Mouse (Mus musculus) liver, postnatal 0 days (tissue): ENCODE measurements around the gene Zfp536. TPM values are rescaled to one million over a fixed set of nuclear protein-coding genes. Genes with fewer than 3 reads are reported as not detected.

ENCODE experiments used
- ATAC-seq: fragments of 200-750 bp; cut with Nextera tagmentation; 2 replicates; pipeline ENCODE4 v1.8.0; 2017; ENCODE audit warnings: mild to moderate bottlenecking, moderate library complexity
- DNase-seq: peaks from one replicate; pipeline ENCODE4 v3.0.0-alpha.2; 2016
- H3K27ac ChIP-seq: fragments of 300-500 bp; sonication (generic); 2 replicates; pipeline ENCODE4 v1.5.1; 2014; ENCODE audit warnings: antibody characterized with exemption, moderate library complexity, mild to moderate bottlenecking, low read depth
- H3K27me3 ChIP-seq: fragments of 300-500 bp; sonication (generic); 2 replicates; pipeline ENCODE4 v1.6.1; 2014; ENCODE audit warnings: low read length, control low read depth, mixed read lengths; ENCODE audit not compliant: insufficient read depth
- H3K36me3 ChIP-seq: fragments of 300-500 bp; sonication (generic); replicated peaks from 2 replicates; pipeline ENCODE4 v1.6.1; 2014; ENCODE audit warnings: mild to moderate bottlenecking, control low read depth, low read length, moderate library complexity, mixed read lengths; ENCODE audit not compliant: insufficient read depth
- H3K4me1 ChIP-seq: fragments of 300-500 bp; sonication (generic); 2 replicates; pipeline ENCODE4 v1.6.1; 2014; ENCODE audit warnings: antibody characterized with exemption, mild to moderate bottlenecking, control low read depth; ENCODE audit not compliant: insufficient read depth
- H3K4me2 ChIP-seq: fragments of 300-500 bp; sonication (generic); 2 replicates; pipeline ENCODE4 v1.6.1; 2014; ENCODE audit warnings: low read depth, mild to moderate bottlenecking, low read length, moderate library complexity, mixed read lengths
- H3K4me3 ChIP-seq: fragments of 300-500 bp; sonication (generic); 2 replicates; pipeline ENCODE4 v1.5.1; 2014; ENCODE audit warnings: low read depth, low read length
- H3K9ac ChIP-seq: fragments of 300-500 bp; sonication (generic); replicated peaks from 2 replicates; pipeline ENCODE4 v1.6.1; 2014; ENCODE audit warnings: mild to moderate bottlenecking, moderate library complexity
- H3K9me3 ChIP-seq: fragments of 300-500 bp; sonication (generic); 2 replicates; pipeline ENCODE4 v1.6.1; 2016; ENCODE audit warnings: mild to moderate bottlenecking, control low read depth, low read length, mixed read lengths
- CTCF ChIP-seq: sonication (generic); IDR thresholded peaks from 2 replicates; pipeline ENCODE4 v1.5.1; 2016; ENCODE audit warnings: antibody characterized with exemption, low read depth
- EP300 ChIP-seq: IDR thresholded peaks from 2 replicates; pipeline ENCODE4 v1.6.1; 2016; ENCODE audit warnings: antibody characterized with exemption, low read depth, mild to moderate bottlenecking
- WGBS: fragments of 180-500 bp; shearing (Covaris S2); extraction: QIAGEN DNeasy Blood & Tissue Kit; methylation state at CpG from one replicate; pipeline ENCODE4 v1.1.7; 2014; ENCODE audit not compliant: insufficient replicate concordance; 5-methylcytosine and 5-hydroxymethylcytosine counted together
- polyA plus RNA-seq: library from polyadenylated mRNA; unstranded; fragments of >200 nt; fragmentation: Nextera tagmentation; extraction: Ambion mirVana; gene quantifications from 2 replicates; pipeline ENCODE4 v1.2.1, GENCODE M21; 2015

The Zfp536 gene
- polyA plus RNA-seq, 1 experiment from 2014 or later: not detected

- no peak for DNase-seq
- ATAC-seq: no peak
- Histone ChIP-seq H3K4me3 (no peak overlapping the region), H3K4me2 (no peak overlapping the region), H3K9me3 (no peaks in the 10 kb centered on the region), H3K36me3 (no peaks in the 10 kb centered on the region), H3K4me1 (no peaks in the 10 kb centered on the region), H3K27ac (no peak overlapping the region), H3K27me3 (no peaks in the 10 kb centered on the region), H3K9ac (no peak overlapping the region)
- WGBS: 65% methylated on average over 8 of the region's 8 CpGs
- TF ChIP-seq EP300 (no peak), CTCF (no peak)
These were observed 262.3 kb downstream of the Zfp536 start for GRCm38 (mm10) chr7:37510933-37511675.

DNA sequence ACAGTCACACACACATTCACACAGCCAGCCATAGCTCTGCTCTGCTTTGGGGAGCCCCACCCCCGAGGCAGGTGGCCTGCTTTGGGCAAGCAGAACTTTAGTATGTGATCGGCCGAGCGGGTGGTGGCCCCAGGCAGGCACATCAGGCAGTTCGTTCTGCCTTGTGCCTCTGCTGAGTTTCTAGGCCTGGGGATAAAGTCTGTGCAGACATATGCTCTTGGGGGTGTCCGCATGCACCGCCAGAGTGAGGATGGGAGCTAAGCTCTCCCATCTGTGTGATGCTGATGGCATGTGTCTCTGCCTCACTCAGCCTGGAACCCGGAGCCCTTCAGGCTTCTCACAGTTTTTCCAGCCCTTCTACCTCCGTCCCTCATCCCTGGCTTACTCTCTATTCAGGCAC is 263.7 kb downstream of the Zfp536 start:
- H3K4me1 ChIP-seq: no peaks in the 10 kb centered on the region
- no peaks in the 10 kb centered on the region for H3K27me3 ChIP-seq
- H3K4me3 ChIP-seq: no peak overlapping the region
- ATAC-seq (no peak), DNase-seq (no peak)
- H3K9ac ChIP-seq: no peak overlapping the region
- WGBS: 65% methylated on average over 9 of the region's 9 CpGs
- H3K36me3 ChIP-seq: no peaks in the 10 kb centered on the region
- no peak overlapping the region for H3K27ac ChIP-seq
- no peaks in the 10 kb centered on the region for H3K9me3 ChIP-seq
- no peak overlapping the region for H3K4me2 ChIP-seq
- TF ChIP-seq CTCF (no peak), EP300 (no peak)

- H3K9me3 ChIP-seq: no peaks in the 10 kb centered on the region
- H3K9ac ChIP-seq: no peak overlapping the region
- DNase-seq (no peak), ATAC-seq (no peak)
- H3K27ac ChIP-seq: no peak overlapping the region
- H3K36me3 ChIP-seq: no peaks in the 10 kb centered on the region
- 65% methylated on average over 7 of the region's 7 CpGs for WGBS
- H3K4me1 ChIP-seq: no peaks in the 10 kb centered on the region
- H3K27me3 ChIP-seq: no peaks in the 10 kb centered on the region
- no peak overlapping the region for H3K4me3 ChIP-seq
- H3K4me2 ChIP-seq: no peak overlapping the region
- TF ChIP-seq CTCF: no peak
- TF ChIP-seq EP300: no peak
These were observed 267.9 kb downstream of the Zfp536 start for GRCm38 (mm10) chr7:37505548-37505947.

- no peaks in the 10 kb centered on the region for H3K9me3 ChIP-seq
- 77% methylated on average over 11 of the region's 11 CpGs for WGBS
- H3K27ac ChIP-seq: no peak overlapping the region
- H3K4me2 ChIP-seq: no peak overlapping the region
- DNase-seq (no peak), ATAC-seq (no peak)
- H3K27me3 ChIP-seq: no peaks in the 10 kb centered on the region
- H3K4me1 ChIP-seq: no peaks in the 10 kb centered on the region
- H3K4me3 ChIP-seq: no peak overlapping the region
- TF ChIP-seq EP300 (no peak), CTCF (no peak)
- H3K9ac ChIP-seq: no peak overlapping the region
- no peaks in the 10 kb centered on the region for H3K36me3 ChIP-seq
These were observed 268.3 kb downstream of the Zfp536 start for GRCm38 (mm10) chr7:37505096-37505495.

DNA sequence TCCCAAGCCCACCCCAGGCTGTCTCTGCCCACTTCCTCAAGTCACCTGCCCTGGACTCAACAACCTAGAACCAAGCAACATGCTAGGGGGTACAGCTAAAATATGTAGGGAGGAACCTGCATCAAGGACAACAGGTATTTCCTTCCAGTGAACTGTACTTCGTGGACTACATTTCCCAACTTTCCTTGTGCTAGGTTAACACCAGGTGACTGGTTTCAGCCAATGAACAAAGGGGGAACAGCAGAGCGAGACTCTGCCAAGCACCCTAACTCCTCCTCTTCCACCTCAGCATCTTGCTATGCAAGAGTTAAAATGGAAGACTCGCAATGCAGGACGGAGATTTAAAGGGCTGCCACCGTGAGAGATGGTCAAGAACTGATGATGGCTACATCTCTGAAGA is 274.6 kb downstream of the Zfp536 start:
- H3K4me2 ChIP-seq: no peak overlapping the region
- no peaks in the 10 kb centered on the region for H3K27me3 ChIP-seq
- no peak overlapping the region for H3K27ac ChIP-seq
- no peak overlapping the region for H3K9ac ChIP-seq
- no peak overlapping the region for H3K4me3 ChIP-seq
- no peaks in the 10 kb centered on the region for H3K4me1 ChIP-seq
- 58% methylated on average over 5 of the region's 5 CpGs for WGBS
- ATAC-seq (no peak), DNase-seq (no peak)
- H3K9me3 ChIP-seq: no peaks in the 10 kb centered on the region
- TF ChIP-seq CTCF (no peak), EP300 (no peak)
- H3K36me3 ChIP-seq: no peaks in the 10 kb centered on the region

DNA sequence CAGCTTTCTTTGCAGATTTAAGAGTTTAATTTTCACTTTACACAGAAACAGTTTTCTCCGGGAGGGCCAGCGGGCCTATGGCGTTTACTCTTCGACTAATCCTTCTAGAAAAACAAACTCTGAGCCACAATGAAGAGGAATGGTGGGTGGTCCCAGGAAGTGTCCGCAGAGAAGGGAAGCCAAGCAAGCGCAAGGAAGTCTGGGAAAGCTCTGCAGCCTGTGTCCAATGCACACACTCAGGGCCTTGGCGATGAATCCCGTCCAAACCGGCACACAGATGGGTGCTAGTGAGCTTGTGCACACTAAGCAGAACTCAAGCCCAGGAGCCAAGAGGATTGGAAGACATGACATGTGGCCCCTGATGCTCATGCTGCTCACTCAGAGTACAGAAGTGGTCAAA is 276.9 kb downstream of the Zfp536 start:
- H3K9me3 ChIP-seq: no peaks in the 10 kb centered on the region
- WGBS: 70% methylated on average over 9 of the region's 9 CpGs
- no peak overlapping the region for H3K9ac ChIP-seq
- H3K4me2 ChIP-seq: no peak overlapping the region
- DNase-seq (no peak), ATAC-seq (no peak)
- H3K27me3 ChIP-seq: no peaks in the 10 kb centered on the region
- no peak overlapping the region for H3K27ac ChIP-seq
- H3K4me3 ChIP-seq: no peak overlapping the region
- H3K36me3 ChIP-seq: no peaks in the 10 kb centered on the region
- H3K4me1 ChIP-seq: no peaks in the 10 kb centered on the region
- no peak for TF ChIP-seq CTCF
- TF ChIP-seq EP300: no peak
